Mouse (Mus musculus) right cerebral cortex, postnatal 10 days (tissue): ENCODE results near the gene Cubn.

Source experiments
- DNase-seq, 2 experiments: peaks; one replicate each; pipeline ENCODE4 v3.0.0; 2021; ENCODE audit warnings: low spot score in 2 of 2

The Cubn gene

DNA sequence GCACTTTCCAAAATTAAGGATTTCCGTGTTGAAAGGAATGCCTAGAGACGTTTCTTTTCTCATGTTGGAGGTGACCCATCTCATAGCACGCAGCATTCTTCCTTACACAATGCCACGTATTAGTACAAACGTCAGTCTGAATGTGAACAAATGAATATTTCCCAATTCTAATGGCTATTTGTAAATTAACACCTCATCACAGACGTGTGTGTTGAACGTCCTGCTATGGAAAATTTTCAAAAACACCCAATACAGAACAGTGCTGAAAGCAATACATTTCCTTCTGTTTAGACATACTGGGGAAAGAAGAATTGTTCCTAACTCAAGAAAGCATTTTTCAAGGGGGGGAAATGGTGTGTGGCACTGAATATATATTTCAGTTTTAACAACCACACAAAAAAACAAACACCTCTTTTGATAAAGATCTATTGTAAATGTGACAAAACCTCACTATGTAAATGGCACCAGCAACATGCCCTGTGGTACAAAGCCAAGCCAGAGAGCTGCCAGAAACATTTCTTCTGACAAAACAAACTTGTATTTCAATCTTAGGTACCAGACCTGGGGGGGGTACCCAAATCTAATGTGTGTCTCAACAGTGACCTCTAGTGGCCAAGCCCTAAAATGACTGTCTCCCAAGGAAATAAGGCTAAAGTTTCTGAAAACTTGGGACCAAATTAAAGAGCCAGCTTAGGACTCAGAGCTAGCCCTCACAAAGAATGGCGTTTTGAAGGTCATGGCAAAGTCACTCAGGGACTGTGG, 254.3 kb downstream of the Cubn start:
- DNase-seq = peak; percentile 61 to 67

DNA sequence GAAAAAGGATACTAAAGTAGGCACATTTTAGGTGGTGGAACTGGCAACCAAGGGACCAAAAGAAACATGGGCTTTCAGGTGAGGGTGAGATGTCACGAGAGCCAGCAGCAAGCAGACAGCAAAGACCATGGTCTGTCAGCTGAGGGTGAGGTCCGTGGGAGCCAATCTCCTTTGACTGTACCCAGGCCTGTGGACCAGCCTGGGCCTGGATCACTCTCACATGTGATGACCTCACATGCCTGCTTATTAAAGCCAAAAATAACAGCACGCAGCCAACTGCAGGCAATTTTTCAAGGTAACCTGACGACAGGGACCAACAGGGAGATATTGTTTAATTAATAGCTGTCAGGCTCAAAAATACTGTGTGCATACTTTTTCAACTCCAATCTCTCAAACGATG, 255.9 kb downstream of the Cubn start:
- DNase-seq = no peak

DNA sequence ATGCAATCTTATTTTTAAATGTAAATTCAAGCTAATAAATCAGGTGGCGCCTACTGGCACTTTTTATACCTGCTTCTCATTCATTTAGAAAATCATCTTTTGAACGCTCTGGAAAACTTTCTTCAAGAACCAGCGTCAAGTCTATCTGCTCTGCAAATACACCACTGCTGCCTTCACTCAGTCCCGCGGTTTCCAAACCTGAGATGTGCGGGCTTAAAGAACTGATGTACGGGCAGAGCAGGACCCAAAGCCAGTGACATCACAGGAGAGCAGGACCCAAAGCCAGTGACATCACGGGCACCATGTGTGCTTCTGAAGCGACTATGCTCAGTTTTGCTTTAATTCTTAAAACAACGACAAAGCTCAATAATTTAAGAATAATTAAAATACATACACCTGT, 256.8 kb downstream of the Cubn start:
- no peak for DNase-seq

DNA sequence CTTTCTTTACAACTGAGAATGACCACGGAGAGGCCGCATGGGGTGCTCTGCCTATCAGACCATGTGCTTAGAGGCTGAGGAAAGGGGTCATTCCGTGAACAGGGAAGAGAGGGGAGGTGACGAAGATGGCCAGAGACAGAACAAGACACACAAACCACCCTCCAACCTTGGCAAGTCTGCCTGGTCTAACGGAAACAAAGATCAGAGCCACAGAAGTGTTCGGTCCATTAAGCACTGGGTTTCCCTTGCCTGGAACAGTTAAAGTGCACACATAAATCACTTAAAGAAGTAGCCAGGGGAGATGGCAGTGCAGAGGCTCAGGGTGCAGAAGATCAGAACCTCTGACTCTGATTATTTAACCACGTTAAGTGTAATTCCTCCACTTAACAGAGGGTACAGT, 257.7 kb downstream of the Cubn start:
- DNase-seq = no peak

DNA sequence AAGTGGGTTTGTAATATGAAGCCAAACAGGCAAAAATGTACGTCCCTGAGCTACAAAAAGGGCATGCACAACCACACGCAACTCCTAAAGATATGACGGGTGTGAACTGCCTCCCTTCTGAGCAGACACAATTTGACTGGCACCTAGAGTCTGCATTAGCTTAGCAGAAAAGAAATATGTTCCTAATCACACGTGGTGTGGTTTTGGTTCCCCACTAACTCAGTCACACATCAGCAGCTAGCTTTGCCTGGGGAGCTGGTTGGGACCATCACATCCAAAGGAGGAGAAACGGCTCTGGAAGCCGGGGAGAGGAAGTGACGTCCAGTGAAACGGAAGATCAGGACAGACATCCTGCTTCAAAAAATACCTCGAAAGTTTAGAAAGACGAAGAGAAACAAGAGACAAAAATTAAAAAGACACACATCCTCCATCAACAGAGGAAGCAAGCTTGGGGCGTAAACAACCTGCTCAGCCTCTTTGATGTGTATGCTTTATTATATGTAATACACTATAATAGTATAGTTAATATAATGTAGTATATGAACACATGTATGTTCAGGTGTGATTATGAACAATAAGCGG, 258.3 kb downstream of the Cubn start:
- DNase-seq = no peak

DNA sequence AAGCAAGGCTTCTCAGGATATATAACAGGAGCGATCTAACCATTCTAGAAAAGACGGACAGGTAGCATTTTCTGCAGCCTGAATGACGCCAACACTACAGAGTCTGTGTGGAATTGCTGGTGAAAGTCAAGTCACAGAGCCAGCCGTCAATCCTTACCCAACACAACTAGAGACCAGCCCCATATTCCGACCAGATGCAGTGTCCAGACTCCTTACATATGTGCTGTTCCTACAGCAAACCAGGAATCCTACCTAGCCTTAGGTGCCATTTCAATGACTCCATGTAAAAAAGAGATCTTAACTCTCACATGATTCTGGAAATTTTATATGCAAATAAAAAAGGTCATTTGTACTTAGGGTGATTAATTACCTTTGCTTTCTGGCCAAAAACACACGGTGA, 259.3 kb downstream of the Cubn start:
- no peak for DNase-seq

DNA sequence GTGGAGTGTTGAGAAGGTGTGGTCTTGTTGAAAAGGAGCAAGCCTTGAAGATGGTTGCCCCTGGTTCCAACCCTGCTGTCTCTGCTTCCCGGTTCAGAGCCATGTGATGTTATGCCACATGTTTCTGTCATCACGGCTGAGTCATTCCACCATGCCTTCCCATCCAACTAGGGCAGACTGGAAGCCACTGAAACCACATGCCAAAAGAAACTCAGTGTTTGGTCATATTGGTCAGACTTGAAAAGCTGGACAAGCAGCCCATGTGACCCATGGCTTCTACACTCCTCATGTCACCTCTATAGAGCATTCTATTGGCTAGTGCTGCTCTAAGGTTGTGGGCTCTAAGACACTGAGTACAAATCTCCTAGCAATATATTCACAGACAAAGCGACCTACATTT, 261.9 kb downstream of the Cubn start:
- no peak for DNase-seq
